Mouse (Mus musculus): ENCODE data around the gene Hk2.

Hk2 gene

DNA sequence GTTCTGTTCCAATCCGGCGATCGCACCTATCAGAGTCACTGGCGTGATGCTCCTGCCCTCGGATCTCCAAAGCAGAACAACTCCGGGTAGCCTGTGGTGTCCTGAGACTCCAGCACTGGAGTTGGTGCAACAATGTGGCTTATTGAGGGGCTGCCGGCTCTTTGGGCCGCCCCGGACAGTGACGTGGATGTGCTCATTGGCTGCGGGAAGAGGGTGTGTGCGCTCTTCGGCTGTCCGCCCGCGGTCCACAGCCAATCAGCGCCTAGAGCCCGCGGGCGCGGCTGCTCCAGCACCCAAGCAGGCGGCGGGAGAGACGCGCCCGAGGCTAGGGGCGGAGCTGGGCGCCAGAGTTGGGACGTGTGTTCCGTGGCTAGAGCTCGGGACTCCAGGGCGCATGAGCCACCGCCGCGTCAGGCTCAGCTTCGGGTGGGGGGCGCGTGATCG is at the start of gene Hk2:
TSS of gene Hk2 (minus strand) at position 134 of the 444 bp plus-strand sequence.
- DNase-seq: peak; percentile 66 to 68

DNA sequence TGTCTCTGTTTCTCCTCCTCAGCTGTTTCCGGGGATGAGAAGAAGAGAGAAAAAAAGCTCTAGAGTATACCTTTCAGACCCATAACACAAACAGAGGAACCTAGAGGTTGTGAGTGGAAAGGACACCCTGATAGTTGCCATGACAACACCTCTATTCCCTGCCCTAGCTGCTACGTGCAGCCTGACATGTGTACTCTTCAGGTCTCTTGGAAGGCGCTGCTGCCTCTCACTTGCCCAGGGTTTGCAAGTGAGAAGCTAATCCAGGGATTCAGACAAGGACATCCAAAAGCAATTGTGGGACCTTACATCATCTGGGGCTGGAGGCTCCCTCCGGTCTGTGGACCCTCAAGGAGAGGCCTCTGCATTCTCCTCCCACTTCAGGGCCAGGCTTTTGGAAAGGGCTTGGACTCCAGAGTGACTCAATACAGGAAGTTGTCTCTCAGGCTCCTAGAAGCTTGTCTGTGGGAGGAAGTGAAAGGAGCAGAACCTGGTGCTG is 47.6 kb upstream of the Hk2 start:
- DNase-seq: no peak

DNA sequence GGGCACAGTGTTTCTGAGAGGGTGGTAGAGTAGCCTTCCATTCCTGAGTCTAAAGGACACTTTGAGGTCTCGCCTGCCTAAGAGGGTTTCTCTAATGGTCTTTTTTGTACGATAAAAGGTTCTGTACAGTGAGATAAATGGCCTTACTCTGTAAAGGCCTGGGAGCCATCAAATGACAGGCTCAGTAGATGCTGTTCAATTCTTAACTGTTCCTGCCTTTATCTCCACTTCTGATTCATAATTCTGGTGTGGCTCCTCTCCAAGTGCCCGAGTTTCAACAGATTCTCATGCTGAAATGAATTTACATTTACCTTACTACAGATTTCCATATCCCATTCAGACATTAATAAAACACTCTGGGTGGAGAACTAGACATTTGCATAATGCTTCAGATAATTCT is 46.5 kb upstream of the Hk2 start:
- DNase-seq: no peak

DNA sequence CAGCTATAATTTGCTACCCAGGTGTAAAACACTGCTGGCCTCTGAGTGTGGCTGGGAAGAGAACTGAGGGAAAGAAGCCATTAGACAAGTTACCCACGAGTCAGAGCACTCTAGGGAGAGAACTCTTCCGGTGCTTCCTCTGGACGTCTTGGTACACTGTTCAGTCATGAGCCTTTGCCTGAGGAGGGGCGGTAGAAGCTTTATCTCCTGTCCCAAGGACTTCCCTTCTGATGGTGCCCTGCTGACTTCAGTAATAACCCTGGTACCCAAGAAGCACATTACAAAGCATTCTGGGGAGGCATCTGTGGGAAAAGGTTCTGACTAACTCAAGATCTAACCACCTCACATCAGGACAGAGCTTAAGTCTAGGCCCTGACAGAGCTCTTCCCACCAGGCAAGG is 40.6 kb upstream of the Hk2 start:
- DNase-seq: no peak

DNA sequence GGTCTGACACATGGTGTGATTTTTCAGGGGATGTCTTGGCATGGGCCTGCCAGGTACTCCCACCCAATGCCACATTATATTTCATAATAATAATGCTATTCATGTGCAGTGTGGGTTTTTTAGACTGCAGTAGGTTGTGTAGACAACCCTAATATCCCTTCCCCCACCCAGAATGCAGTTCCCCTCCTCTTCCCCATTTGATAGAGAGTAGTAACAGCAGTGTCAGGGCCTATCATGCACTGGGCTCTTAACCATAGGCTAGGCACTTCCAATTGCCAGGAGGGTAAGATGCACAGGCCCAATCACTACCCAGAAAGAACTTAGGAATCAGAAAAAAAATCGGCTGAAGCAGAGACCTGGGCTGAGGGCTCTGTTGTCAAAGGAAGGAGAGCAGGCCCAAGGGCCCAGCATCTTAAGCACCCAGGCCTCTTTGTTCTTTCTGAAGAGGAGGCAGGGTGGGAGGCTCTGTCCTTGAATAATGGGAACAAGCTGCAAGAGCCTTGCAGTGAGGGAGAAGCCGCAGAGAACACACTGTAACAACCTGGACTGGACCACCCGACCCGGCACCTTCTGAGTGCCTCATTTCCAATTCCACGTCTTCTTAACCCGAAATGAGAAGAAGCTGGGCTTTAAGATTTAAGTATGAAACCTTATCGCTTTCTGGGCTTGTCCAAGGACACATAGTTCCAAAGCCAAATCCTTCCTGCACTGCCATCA is 33.9 kb upstream of the Hk2 start:
- DNase-seq: no peak

DNA sequence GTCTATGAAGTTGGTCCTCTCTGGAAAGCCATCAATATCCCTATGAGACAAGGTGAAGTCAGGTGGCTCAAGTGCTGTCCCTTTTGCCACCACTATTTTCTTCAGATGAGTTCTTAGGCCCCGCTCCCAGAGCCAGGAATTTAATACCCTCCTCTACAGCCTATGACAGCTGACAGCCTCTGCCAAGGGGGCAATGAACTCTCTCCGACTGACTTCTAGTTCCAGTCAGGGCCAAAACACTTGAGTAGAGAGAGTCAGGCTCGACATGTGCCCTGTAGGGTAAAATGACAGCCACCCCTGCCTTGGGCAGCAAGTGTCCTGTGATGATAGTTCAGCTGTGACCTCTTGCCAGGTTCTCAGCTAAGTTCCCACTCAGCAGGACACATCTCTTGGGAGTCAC is 32.7 kb upstream of the Hk2 start:
- no peak for DNase-seq

DNA sequence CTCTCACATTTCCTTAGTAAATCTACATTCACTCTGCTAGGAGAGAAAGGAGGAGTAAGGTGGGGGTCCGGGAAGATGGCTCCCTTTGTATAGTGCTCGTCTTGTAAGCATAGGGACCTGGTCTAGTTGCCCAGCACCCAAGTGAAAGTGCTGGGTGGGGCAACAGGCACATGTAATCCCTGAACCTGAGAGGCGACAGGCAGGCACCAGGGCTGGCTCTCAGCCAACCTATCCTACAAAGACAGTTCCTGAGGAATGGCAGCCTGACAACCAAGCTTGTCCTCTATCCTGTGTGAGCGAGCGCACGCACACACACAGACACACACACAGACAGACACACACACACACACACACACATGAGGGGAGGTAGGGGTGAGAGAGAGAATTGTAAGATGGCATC is 32.2 kb upstream of the Hk2 start:
- DNase-seq: no peak

DNA sequence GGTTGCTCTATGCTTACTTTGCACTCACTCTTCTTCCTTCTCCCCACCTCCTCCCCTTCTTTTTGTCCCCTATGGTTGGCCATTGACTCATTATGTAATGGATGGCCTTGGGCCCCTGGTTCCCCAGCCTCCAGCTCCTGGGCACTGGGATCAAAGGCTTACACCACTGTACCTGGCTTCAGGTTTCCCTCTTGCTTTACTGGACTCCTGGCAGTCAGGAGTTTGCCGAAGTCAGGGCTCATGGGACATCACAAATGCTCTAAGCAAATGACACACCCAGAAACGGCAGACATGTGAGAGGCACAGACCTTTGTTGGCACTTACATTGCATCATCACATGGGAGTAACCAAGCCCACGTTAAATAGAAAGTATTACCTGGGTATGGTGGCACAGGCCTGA is 31.6 kb upstream of the Hk2 start:
- no peak for DNase-seq

DNA sequence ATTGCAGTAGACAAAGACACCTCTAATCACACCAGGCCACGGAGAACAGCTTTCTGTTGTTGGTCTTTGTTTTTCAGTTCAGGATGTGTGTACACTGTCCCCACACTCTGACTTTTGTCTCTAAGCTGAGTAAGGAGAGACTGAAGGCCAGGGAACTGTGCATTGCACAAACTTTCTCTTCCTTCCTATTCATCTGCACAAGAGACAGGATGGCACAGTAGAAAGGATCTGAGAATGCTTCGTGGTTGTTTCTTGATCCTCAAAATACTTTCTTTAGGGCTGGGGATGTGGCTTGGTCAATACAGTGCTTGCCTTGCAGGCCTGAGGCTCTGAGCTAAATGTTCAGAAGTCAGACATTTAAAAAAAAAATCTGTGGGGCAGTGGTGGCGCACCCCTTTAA is 30.7 kb upstream of the Hk2 start:
- no peak for DNase-seq

DNA sequence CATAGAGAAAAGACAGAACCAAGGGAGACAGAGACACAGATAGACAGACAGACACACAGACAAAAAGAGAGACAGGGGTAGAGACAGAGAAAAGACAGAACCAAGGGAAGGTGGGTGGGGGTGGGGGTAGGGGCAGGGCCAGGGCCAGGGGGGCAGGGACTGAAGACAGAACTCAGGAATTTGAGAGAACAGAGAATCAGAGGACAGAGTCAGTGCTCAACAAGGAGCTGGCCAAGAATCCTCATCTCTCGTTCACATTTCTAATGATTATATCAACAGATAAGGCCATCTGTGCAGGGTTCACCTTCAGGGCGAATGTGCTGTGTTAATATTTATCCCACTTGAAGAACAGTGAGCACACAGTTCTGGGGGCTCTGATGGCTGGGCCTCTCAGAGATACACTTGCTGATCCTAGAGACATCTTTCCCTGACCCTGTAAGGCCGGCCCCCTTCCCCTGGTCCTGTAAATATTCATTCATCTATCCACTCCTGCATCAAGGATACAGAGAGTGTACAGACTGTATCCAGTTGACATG is 24.0 kb upstream of the Hk2 start:
- no peak for DNase-seq

DNA sequence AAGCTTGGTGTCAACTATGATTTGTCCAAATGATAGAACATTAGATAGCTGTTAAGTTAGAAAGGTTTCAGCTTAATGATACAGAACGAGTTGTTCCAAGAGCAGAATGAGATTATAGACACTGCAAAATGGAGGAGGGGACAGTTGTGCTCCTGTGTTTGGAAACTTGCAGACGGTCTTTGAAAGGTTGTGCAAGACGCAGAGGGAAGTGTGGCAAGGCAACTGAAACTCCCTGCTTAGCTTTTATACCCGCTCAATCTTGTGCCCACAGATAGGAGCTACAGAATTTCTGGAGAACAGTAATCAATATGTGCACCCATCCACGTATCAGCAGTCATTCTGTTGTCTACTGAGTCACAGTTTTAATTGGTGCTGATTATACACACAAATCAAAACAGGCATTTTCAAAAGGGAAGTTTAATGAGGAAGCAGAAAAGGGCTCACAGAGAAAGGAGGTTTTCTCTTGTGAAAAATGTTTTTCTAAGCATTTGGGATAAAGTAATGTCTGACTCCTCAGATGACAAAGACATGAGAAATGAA is 23.1 kb upstream of the Hk2 start:
- no peak for DNase-seq

DNA sequence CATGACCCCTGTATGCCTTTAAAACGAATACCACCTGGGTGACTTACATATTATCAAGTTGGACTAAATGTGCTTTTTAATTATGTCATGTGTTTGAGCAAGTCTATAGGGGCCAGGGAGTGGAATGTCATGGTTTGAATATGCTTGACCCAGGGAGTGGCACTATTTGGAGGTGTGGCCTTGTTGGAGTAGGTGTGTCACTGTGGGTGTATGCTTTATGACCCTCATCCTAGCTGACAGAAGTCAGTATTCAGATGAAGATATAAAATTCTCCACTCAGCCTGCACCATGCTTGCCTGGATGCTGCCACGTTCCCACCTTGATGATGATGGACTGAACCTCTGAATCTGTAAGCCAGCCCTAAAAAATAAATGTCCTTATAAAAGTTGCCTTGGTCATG is 16.6 kb upstream of the Hk2 start:
- no peak for DNase-seq

DNA sequence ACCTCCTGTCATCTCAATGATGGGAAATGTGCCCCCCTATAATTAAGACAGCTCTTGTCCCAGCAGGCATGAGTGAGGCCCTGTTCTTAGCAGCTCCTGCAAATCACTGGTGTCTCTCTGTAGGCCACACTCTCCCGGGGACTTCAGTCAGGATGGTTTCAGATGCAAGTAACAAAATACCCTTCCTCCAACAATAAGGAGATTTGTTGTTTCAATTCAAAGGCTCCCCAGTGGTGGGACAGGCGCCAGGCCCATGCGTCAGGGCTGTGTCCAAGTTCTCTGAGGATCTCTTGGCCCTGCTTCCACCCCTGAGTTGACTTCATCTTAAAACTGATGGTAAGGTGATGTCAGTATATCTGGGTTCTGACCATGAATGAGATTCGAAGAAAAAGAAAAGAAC is 9.7 kb upstream of the Hk2 start:
- no peak for DNase-seq

DNA sequence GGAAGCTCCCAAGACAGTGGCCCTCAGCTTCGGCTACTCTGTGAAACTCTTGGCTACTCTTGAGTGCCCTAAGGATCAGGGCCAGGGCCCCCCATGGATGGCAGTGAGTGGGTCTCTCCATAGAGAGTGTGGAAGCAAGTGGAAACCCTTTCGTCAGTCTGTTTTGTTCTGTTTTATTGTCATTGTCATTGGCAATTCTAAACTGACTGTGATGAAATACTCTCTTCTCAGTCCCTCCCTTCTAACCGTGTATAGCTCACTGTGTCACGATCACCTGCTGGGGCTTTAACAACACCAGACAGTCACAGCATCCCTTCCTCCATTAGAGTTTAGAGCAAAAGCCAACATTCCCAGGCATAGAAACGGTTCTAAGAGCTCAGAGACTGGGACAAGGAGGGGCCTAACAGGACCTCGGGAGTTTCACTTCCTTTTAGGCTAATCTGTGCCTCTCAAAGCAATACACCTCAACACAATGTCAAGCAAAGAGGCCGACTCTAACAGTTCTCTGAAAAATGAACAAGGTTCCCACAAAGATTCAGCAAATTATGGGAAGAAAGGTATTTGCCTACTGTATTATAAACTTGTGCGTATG is 6.6 kb upstream of the Hk2 start:
- DNase-seq: peak in 1 of 2 experiments; percentile 9

DNA sequence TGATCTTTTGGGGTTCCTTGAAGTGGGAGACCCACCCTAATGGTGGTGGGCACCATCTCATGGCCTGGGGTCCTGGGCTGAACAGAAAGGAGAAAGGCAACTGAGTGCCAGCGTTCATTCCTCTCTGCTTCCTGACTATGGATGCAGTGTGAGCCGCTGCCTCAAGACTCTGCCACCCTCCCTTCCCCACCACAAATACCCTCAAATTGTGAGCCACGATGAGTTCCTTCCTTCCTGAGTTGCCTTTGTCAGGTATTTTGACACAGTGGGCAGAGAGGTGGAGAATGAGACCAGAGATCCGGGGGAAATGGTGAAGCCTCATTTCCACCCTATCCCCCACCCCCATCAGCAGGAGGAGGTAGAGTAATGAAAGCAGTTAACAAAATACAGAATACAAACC is 6.1 kb upstream of the Hk2 start:
- DNase-seq: no peak

DNA sequence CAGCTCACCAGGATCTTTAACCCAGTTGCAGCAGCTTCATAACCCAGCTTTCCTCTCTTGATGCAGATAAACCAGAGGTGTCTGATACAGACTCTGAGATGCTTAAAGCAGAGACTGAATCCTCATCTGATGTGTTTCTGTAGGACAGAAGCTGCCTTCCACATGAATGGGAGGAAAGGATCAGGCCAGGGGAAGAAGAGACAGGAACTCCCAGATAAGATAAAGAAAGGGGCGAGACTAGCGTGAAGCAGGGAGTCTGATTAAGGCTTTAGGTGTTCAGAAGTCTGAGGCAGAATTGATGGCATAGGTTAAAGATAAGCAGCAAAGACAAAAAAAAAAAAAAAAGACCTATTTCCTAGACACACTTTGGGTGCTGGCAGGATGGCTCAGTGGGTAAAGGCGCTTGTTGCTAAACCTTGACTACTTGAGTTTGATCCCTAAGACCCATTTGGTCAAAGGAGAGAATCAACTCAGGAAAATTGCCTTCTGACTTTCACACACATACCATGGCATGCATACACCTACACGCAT is 2.9 kb upstream of the Hk2 start:
- no peak for DNase-seq

DNA sequence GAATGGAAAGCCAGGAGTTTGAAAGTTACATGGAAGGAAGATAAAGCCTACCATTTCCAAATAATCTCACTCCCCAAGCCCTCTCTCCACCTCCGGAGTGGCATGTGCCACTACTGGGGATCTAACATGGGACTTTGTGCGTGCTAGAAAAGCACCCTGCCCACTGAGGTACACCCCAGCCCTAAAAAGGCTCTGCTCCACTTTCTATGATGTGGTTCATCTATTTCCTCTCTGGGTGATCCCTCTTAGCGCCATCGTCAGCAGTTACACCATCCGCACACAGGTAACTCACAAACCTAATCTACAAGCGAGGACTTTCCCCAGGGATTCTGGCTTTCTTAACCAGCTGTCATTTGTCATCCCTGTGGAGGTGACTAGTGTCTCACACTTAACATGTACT is 1.1 kb upstream of the Hk2 start:
- no peak for DNase-seq

DNA sequence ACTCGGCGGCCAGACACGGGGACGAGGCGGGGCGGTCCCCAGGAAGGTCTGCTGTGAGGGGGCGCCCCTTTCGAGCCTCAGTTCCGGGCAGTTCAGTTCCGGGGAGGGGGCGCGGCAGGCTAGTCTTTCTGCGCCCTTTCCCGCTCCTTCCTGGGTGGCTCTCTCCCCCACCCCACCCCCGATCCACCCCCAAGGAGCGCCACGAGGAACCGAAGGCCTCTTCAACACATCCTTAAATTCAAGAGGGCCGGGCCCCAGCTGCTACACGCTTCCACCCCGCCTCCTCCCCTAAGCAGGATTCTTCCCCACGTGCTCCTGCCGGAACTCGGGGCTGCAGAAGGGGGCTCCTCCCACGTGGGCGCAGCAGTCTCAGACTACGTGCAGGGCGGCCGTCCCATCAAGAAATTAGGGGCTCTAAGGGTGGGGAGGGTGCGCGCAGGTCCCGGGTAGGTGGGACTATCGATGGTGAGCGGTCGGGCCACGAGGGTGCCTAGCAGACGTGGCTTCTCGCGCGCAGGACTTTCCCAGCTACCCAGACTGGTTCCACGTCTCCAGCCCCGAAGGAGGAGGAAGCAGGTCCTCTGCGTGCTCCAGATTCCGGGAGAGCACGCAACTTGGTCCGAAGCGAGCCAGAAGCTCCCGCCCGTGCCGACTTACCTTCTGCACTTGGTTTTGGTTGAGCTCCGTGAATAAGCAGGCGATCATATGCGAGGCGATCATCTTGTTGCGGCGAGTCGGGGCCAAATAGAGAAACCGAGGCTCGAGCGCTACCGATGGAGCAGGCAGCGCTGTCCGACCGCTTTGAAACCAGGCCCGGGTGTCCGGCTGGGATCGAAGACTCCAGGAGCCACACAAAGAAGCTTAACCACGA is 758 bp downstream of the Hk2 start:
- DNase-seq: peak; percentile 37 to 43

DNA sequence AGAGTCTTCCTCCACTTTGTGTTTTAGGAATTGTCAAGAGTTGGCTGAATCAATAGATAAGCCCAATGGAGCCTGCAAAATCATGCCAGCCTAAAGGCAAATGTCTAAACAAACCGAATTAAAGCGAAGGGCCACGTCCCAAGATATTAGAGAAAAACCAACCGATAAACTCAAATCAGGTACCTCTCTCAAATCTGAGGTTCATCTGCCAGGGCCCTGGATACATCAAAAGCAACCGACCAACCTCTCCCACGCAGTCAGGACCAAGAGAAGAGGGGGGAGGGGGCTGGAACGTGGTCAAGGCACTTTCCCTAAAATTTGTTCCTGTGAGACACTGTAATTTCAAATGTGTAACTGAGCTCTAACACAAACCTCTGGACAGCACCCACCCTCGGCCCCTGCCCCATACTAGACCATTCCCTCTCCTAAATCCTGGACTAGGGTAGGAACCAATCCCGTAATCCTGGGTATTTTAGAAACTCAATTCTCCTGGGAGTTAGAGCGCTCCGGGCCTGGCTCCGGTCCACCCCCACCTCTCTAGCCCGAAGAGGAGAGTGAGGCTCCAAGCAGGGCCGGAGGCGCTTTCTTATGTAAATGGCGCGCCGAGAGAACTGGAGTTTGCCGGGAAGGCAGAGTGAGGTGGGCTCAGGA is 1.7 kb downstream of the Hk2 start:
- peak; percentile 9 to 12 for DNase-seq

DNA sequence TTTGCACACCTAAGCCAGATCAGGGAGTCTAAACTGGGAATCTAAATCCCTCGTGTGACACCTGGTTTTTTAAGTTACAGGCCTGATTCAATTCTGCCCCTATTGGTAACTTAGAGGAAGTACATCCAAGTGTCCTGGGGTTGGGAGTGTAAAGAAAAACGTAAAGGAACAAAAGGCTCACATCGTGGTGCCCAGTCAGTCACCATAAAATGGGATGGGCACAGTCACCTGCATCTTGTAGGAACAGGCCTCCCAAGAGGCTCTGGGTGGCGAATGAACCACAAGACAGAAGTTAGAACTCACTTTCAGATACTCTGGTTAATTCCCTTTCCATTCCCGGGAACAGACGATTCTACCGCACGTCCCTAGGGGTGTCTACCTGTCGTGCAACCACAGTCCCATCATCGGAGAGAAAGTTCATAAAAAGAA is 2.3 kb downstream of the Hk2 start:
- peak; percentile 22 to 25 for DNase-seq

DNA sequence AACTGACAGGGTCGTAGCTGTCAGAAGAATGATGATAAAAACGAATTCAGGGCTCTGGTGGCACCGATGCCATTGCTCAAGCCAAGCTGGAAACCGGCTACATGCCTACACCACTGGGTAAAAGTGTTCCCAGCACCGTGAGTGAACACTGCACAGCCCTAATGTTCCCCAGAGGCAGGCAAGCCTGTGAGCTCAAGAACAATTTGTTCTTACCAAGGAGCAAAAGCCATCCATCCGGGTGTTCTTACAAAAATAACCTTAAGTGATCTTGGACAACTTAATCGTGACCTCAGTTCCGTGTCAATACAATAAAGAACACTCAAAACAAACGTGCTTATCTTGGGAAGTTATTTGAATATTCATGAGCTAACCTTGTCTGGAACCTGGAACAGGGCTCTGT is 3.2 kb downstream of the Hk2 start:
- DNase-seq: no peak

DNA sequence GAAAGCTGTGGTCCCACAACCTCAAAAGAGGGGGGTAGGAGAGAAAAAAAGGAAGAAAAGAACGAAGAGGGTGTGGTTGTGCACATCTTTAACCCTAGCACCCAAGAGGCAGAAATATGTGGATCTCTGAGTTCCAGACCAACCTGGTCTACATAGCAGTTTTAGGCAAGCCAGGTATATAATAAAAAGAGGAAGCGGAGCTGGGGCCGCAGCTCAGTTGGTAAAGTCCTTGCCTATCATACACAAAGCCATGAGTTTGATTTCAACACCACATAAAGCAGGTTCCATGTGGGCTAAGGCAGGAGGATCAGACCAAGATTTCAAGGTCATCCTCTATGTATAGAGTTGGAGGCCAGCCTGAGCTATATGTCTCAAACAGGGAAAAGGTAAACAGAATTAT is 4.0 kb downstream of the Hk2 start:
- no peak for DNase-seq

Measured in B cell, adult 2 months (primary cell).